8 mouse cellular contexts compared by ENCODE assay signal in genomic region chr10:86704589-86705191, GRCm38 (mm10). TPM values are rescaled to one million over a fixed set of nuclear protein-coding genes. Genes with fewer than 3 reads are reported as not detected.
DNase-seq lines count a peak whose midpoint lies in the region; ATAC-seq and TF ChIP-seq lines count a peak whose summit lies in the region.

No protein-coding gene starts in this region.

- no peaks in the 10 kb centered on the region for H3K9me3 ChIP-seq in MEL (replicated peaks; ENCODE audit: insufficient read depth, low read length)
- no peaks in the 10 kb centered on the region for H3K9me3 ChIP-seq in heart, embryonic 13.5 days

- peaks cover 32 to 43% of the 10 kb centered on the region in 2 experiments for H3K36me3 ChIP-seq in MEL (ENCODE audit: control insufficient read depth in 1 of 2, insufficient read depth in 2 of 2, low read length in 2 of 2)
- H3K36me3 ChIP-seq in heart, embryonic 13.5 days: peaks cover 42% of the 10 kb centered on the region
- peaks cover 37% of the 10 kb centered on the region for H3K36me3 ChIP-seq in macrophage (ENCODE audit: inconsistent target)

- no peak for TF ChIP-seq RAD21 in MEL (IDR thresholded peaks at IDR 0.05; ENCODE audit: low read depth, low read length)

- peak overlapping the region; percentile 96 for H3K9ac ChIP-seq in MEL (ENCODE audit: control insufficient read depth, low read depth, low read length, poor library complexity, severe bottlenecking)
- peak overlapping the region; percentile 96 for H3K9ac ChIP-seq in heart, embryonic 13.5 days

- H3K27ac ChIP-seq in MEL (ENCODE audit: control insufficient read depth, low read depth, low read length) (peak overlapping the region; percentile 76), macrophage (peak overlapping the region; percentile 91)
- peak overlapping the region; percentile 91 for H3K27ac ChIP-seq in heart, embryonic 13.5 days (replicated peaks)

- H3K4me2 ChIP-seq in heart, embryonic 13.5 days: peak overlapping the region; percentile 96

- no peak for TF ChIP-seq CTCF in MEL (IDR thresholded peaks at IDR 0.05 in 2 of 3, conservative IDR thresholded peaks at IDR 0.05 in 1 of 3; ENCODE audit: control insufficient read depth in 1 of 3, insufficient read depth in 1 of 3, low read depth in 2 of 3, low read length in 3 of 3, poor library complexity in 1 of 3, severe bottlenecking in 1 of 3)

- no peak for TF ChIP-seq EP300 in MEL (IDR thresholded peaks at IDR 0.05; ENCODE audit: low read depth in 1 of 2, low read length in 2 of 2)

- peaks cover 2 to 32% of the 10 kb centered on the region in 2 experiments for H3K4me1 ChIP-seq in MEL (ENCODE audit: control insufficient read depth in 1 of 2, insufficient read depth in 2 of 2, low read length in 2 of 2)
- H3K4me1 ChIP-seq in heart, embryonic 13.5 days: peaks cover 53% of the 10 kb centered on the region

- no peak for DNase-seq in frontal cortex, postnatal 25 days (ENCODE audit: low spot score in 2 of 2)
- peak; percentile 68 for DNase-seq in MEL (ENCODE audit: low read depth, low spot score)
- DNase-seq in embryo, embryonic 9.5 days (ENCODE audit: extremely low spot score): peak; percentile 48
- DNase-seq in layer of hippocampus, adult 9-11 months: peak; percentile 38
- DNase-seq in right cerebral cortex, postnatal 14 days: peak; percentile 19

- H3K79me2 ChIP-seq in MEL (ENCODE audit: control insufficient read depth, insufficient read depth, low read length, poor library complexity) (peaks cover 49% of the 10 kb centered on the region), macrophage (ENCODE audit: inconsistent target) (peaks cover 55% of the 10 kb centered on the region)

- WGBS in heart, embryonic 13.5 days: under 1% methylated on average over 33 of the region's 33 CpGs
- WGBS in macrophage (ENCODE audit: missing documents): under 1% methylated on average over 33 of the region's 33 CpGs

- no peak for TF ChIP-seq POLR2A in MEL (IDR thresholded peaks at IDR 0.05; ENCODE audit: control insufficient read depth in 1 of 2, insufficient read depth in 1 of 2, low read depth in 1 of 2, low read length in 2 of 2, poor library complexity in 1 of 2)

- H3K4me3 ChIP-seq in MEL (ENCODE audit: control insufficient read depth in 1 of 2, insufficient read depth in 1 of 2, low read depth in 2 of 2, low read length in 2 of 2) (peak overlapping the region; percentile 75 to 85), macrophage (ENCODE audit: inconsistent target) (peak overlapping the region; percentile 95)
- H3K4me3 ChIP-seq in heart, embryonic 13.5 days: peak overlapping the region; percentile 88

- ATAC-seq in frontal cortex, adult (ENCODE audit: low TSS enrichment): peak; percentile 14
- no peak for ATAC-seq in heart, embryonic 13.5 days (ENCODE audit: extremely low read depth, insufficient number of reproducible peaks, low FRiP score, low TSS enrichment)

- no peaks in the 10 kb centered on the region for H3K27me3 ChIP-seq in MEL (ENCODE audit: control insufficient read depth in 1 of 2, insufficient read depth in 2 of 2, low read length in 2 of 2)
- H3K27me3 ChIP-seq in heart, embryonic 13.5 days (replicated peaks): no peaks in the 10 kb centered on the region

TF ChIP-seq in MEL, 35 proteins besides CTCF, POLR2A, EP300 and RAD21:
- TF ChIP-seq ZC3H11A (IDR thresholded peaks at IDR 0.05; ENCODE audit: low read depth, low read length) (no peak), TBP (IDR thresholded peaks at IDR 0.05; ENCODE audit: low read depth, low read length) (no peak), ZMIZ1 (IDR thresholded peaks at IDR 0.05; ENCODE audit: low read depth, low read length) (no peak), JUND (IDR thresholded peaks at IDR 0.05; ENCODE audit: low read depth, low read length) (no peak), NELFE (IDR thresholded peaks at IDR 0.05; ENCODE audit: low read depth, low read length) (no peak), MYC (IDR thresholded peaks at IDR 0.05; ENCODE audit: low read depth, low read length) (peak; percentile 68; the same call in 1 of the 2 replicates), ZKSCAN1 (IDR thresholded peaks at IDR 0.05; ENCODE audit: low read depth, low read length) (no peak), BHLHE40 (IDR thresholded peaks at IDR 0.05; ENCODE audit: borderline replicate concordance, low read depth, low read length) (peak; percentile 50; the same call in 1 of the 2 replicates), USF2 (IDR thresholded peaks at IDR 0.05; ENCODE audit: borderline replicate concordance in 1 of 2, insufficient read depth in 1 of 2, low read depth in 1 of 2, low read length in 2 of 2) (no peak), ELF1 (IDR thresholded peaks at IDR 0.05; ENCODE audit: low read depth, low read length) (no peak), CHD1 (IDR thresholded peaks at IDR 0.05; ENCODE audit: low read depth, low read length) (peak; percentile 36; the same call in 1 of the 2 replicates), SMC3 (IDR thresholded peaks at IDR 0.05; ENCODE audit: low read depth, low read length) (no peak), KAT2A (conservative IDR thresholded peaks at IDR 0.05; ENCODE audit: low read depth, low read length) (no peak), SIN3A (IDR thresholded peaks at IDR 0.05; ENCODE audit: low read length) (peak; percentile 57; the same call in 1 of the 2 replicates), TAL1 (IDR thresholded peaks at IDR 0.05; ENCODE audit: low read length) (no peak), POLR2AphosphoS5 (IDR thresholded peaks at IDR 0.05; ENCODE audit: borderline replicate concordance, low read depth, low read length) (no peak), MAX (IDR thresholded peaks at IDR 0.05; ENCODE audit: low read length) (peak; percentile 67), NRF1 (IDR thresholded peaks at IDR 0.05; ENCODE audit: insufficient read depth, low read depth, low read length, poor library complexity, severe bottlenecking) (no peak), USF1 (IDR thresholded peaks at IDR 0.05; ENCODE audit: low read depth, low read length) (peak; percentile 64), TCF12 (IDR thresholded peaks at IDR 0.05; ENCODE audit: low read depth, low read length) (no peak), POLR2AphosphoS2 (IDR thresholded peaks at IDR 0.05; ENCODE audit: low read length) (no peak), HCFC1 (IDR thresholded peaks at IDR 0.05; ENCODE audit: low read depth, low read length) (0 out of 2 replicates have a peak, but pooled peaks have one; percentile 11), UBTF (IDR thresholded peaks at IDR 0.05; ENCODE audit: borderline replicate concordance, insufficient read depth, low read depth, low read length) (no peak), GATA1 (IDR thresholded peaks at IDR 0.05; ENCODE audit: low read depth, low read length) (no peak), ZNF384 (IDR thresholded peaks at IDR 0.05; ENCODE audit: low read depth, low read length) (no peak), MAFK (IDR thresholded peaks at IDR 0.05; ENCODE audit: borderline replicate concordance, low read depth, low read length) (no peak), MYB (IDR thresholded peaks at IDR 0.05; ENCODE audit: low read depth, low read length) (no peak), RCOR1 (IDR thresholded peaks at IDR 0.05; ENCODE audit: low read depth, low read length) (no peak), E2F4 (IDR thresholded peaks at IDR 0.05; ENCODE audit: borderline replicate concordance, low read depth, low read length) (no peak), GABPA (IDR thresholded peaks at IDR 0.05; ENCODE audit: low read depth, low read length) (no peak), ETS1 (IDR thresholded peaks at IDR 0.05; ENCODE audit: low read depth, low read length) (no peak), CHD2 (IDR thresholded peaks at IDR 0.05; ENCODE audit: low read length) (no peak), MXI1 (IDR thresholded peaks at IDR 0.05; ENCODE audit: low read depth, low read length) (peak; percentile 97), MAZ (IDR thresholded peaks at IDR 0.05; ENCODE audit: low read depth, low read length) (no peak), MEF2A (IDR thresholded peaks at IDR 0.05; ENCODE audit: extremely low read depth, insufficient replicate concordance, low read depth, low read length, poor library complexity, severe bottlenecking) (no peak)

RNA-seq across cellular contexts. Expression of gene Hsp90b1, which starts 0.6 kb away (rescaled TPM):
- total RNA-seq in MEL (2012; rRNA removed): 404 and 420 TPM in 2 replicates
- 100 to 1,000 TPM; 150 to 555 TPM for polyA plus RNA-seq in MEL (2012; ENCODE audit: insufficient read depth in 1 of 2, insufficient read length in 2 of 2, low read depth in 1 of 2, low replicate concordance in 2 of 2, missing spikeins in 1 of 2)
- 435 and 494 TPM in 2 replicates for polyA plus RNA-seq in heart, embryonic 13.5 days (2015; fragmentation: Nextera tagmentation; extraction: Ambion mirVana)
- 100 to 1,000 TPM; 102 to 503 (median 232) TPM for total RNA-seq in macrophage (2018; cell fraction: chromatin; rRNA removed)
- total RNA-seq in macrophage (2018; cell fraction: cytosol; rRNA removed): 100 to 1,000 TPM; 277 to 676 (median 467) TPM
- 1,000 to 10,000 TPM in 1 of 26 experiments, 100 to 1,000 TPM in 25; 158 to 1,088 (median 642) TPM for total RNA-seq in macrophage (2018; cell fraction: nucleus; rRNA removed)
- 461 to 1,299 TPM (median 580 TPM) in 3 replicates for polyA plus RNA-seq in macrophage (2018)

RNA-seq across cellular contexts. Expression of gene Ttc41, which starts 0.9 kb away (rescaled TPM):
- 0.78 and 1.0 TPM in 2 replicates for total RNA-seq in MEL (2012; rRNA removed)
- polyA plus RNA-seq in MEL (2012; ENCODE audit: insufficient read depth in 1 of 2, insufficient read length in 2 of 2, low read depth in 1 of 2, low replicate concordance in 2 of 2, missing spikeins in 1 of 2) (1 to 10 TPM in 1 of 2 experiments, not detected in 1; 2.1 TPM), macrophage (2018) (0.20 to 0.50 TPM (median 0.33 TPM) in 3 replicates)
- 1.8 and 2.1 TPM in 2 replicates for polyA plus RNA-seq in heart, embryonic 13.5 days (2015; fragmentation: Nextera tagmentation; extraction: Ambion mirVana)
- total RNA-seq in macrophage (2018; cell fraction: chromatin; rRNA removed): 1 to 10 TPM; 1.4 to 8.2 (median 3.7) TPM
- total RNA-seq in macrophage (2018; cell fraction: cytosol; rRNA removed): under 1 TPM; 0.11 to 0.77 (median 0.32) TPM
- 1 to 10 TPM in 24 of 26 experiments, under 1 TPM in 2; 0.63 to 6.8 (median 2.1) TPM for total RNA-seq in macrophage (2018; cell fraction: nucleus; rRNA removed)

RNA-seq across cellular contexts. Expression of gene Gm49358, which starts 59.1 kb away (rescaled TPM):
- total RNA-seq in MEL (2012; rRNA removed): 1.3 and 1.8 TPM in 2 replicates
- polyA plus RNA-seq in MEL (2012; ENCODE audit: insufficient read depth in 1 of 2, insufficient read length in 2 of 2, low read depth in 1 of 2, low replicate concordance in 2 of 2, missing spikeins in 1 of 2) (not detected), macrophage (2018) (1.0 TPM in 1 of 3 replicates, not detected in the others)
- not detected in 2 replicates for polyA plus RNA-seq in heart, embryonic 13.5 days (2015; fragmentation: Nextera tagmentation; extraction: Ambion mirVana)
- 10 to 100 TPM in 6 of 26 experiments, 1 to 10 TPM in 15, not detected in 5; 1.1 to 28.0 (median 5.3) TPM for total RNA-seq in macrophage (2018; cell fraction: chromatin; rRNA removed)
- total RNA-seq in macrophage (2018; cell fraction: cytosol; rRNA removed): under 1 TPM in 2 of 26 experiments, not detected in 24; 0.41 TPM
- total RNA-seq in macrophage (2018; cell fraction: nucleus; rRNA removed): 1 to 10 TPM in 1 of 26 experiments, not detected in 25; 1.9 TPM

Comparison
In these comparisons a context has a peak if more than half of its experiments do, and no peak if none do; other contexts are left out.
1. DNase-seq: peak in MEL (single experiment), embryo, embryonic 9.5 days (single experiment), layer of hippocampus, adult 9-11 months (single experiment) and right cerebral cortex, postnatal 14 days (single experiment); none in frontal cortex, postnatal 25 days (0 of 2).
2. Peak in every context shown above with its lines, with median percentiles within 50 percentile points of each other: H3K27ac ChIP-seq and H3K4me3 ChIP-seq.